Mouse (Mus musculus) hindbrain, embryonic 11.5 days (tissue): ENCODE data around the gene Lrp11. TPM values are rescaled to one million over a fixed set of nuclear protein-coding genes. Genes with fewer than 3 reads are reported as not detected.

Experiments used
- ATAC-seq: fragments of 200-750 bp; cut with Nextera tagmentation; 2 replicates; pipeline ENCODE4 v1.8.0; 2017; ENCODE audit warnings: mild to moderate bottlenecking, moderate TSS enrichment, moderate library complexity; ENCODE audit not compliant: low FRiP score
- DNase-seq: peaks from one replicate; pipeline ENCODE4 v3.0.0-alpha.2; 2015; ENCODE audit warnings: low spot score
- H3K27ac ChIP-seq: fragments of 300-500 bp; sonication (generic); 2 replicates; pipeline ENCODE4 v1.5.1; 2014; ENCODE audit warnings: mild to moderate bottlenecking, low read depth, low read length
- H3K27me3 ChIP-seq: fragments of 300-500 bp; sonication (generic); 2 replicates; pipeline ENCODE4 v1.6.1; 2014; ENCODE audit warnings: mild to moderate bottlenecking, low read length, moderate library complexity, mixed read lengths; ENCODE audit not compliant: control insufficient read depth, insufficient read depth
- H3K36me3 ChIP-seq: fragments of 300-500 bp; sonication (generic); 2 replicates; pipeline ENCODE4 v1.6.1; 2014; ENCODE audit warnings: mild to moderate bottlenecking, low read length, moderate library complexity, mixed read lengths; ENCODE audit not compliant: control insufficient read depth, insufficient read depth
- H3K4me1 ChIP-seq: fragments of 300-500 bp; sonication (generic); replicated peaks from 2 replicates; pipeline ENCODE4 v1.6.1; 2014; ENCODE audit warnings: low read length, mixed read lengths; ENCODE audit not compliant: control insufficient read depth, insufficient read depth
- H3K4me2 ChIP-seq: fragments of 300-500 bp; sonication (generic); replicated peaks from 2 replicates; pipeline ENCODE4 v1.6.1; 2014; ENCODE audit warnings: mild to moderate bottlenecking, low read depth, low read length
- H3K4me3 ChIP-seq: fragments of 300-500 bp; sonication (generic); 2 replicates; pipeline ENCODE4 v1.5.1; 2014; ENCODE audit warnings: low read depth, low read length
- H3K9ac ChIP-seq: fragments of 300-500 bp; sonication (generic); 2 replicates; pipeline ENCODE4 v1.6.1; 2014; ENCODE audit warnings: low read depth, low read length
- H3K9me3 ChIP-seq: fragments of 300-500 bp; sonication (generic); 2 replicates; pipeline ENCODE4 v1.6.1; 2016; ENCODE audit warnings: low read length; ENCODE audit not compliant: control insufficient read depth
- WGBS: fragments of 180-500 bp; shearing (Covaris S2); extraction: QIAGEN DNeasy Blood & Tissue Kit; methylation state at CpG from one replicate; pipeline ENCODE4 v1.1.7; 2014; 5-methylcytosine and 5-hydroxymethylcytosine counted together
- polyA plus RNA-seq: library from polyadenylated mRNA; unstranded; fragments of >200 nt; fragmentation: Nextera tagmentation; extraction: Ambion mirVana; gene quantifications from 2 replicates; pipeline ENCODE4 v1.2.1, GENCODE M21; 2014

Lrp11 gene
- polyA plus RNA-seq, 1 experiment from 2014 or later, result 9.3 TPM

GRCm38 (mm10) chr10:7630951-7631720 is 41.5 kb downstream of the Lrp11 start:
- Histone ChIP-seq H3K27me3 (no peaks in the 10 kb centered on the region), H3K4me3 (no peak overlapping the region), H3K9me3 (no peaks in the 10 kb centered on the region), H3K4me1 (no peaks in the 10 kb centered on the region), H3K9ac (no peak overlapping the region), H3K27ac (no peak overlapping the region), H3K4me2 (no peak overlapping the region), H3K36me3 (no peaks in the 10 kb centered on the region)
- ATAC-seq (no peak), DNase-seq (no peak)
- WGBS, result 88% methylated on average over 16 of the region's 16 CpGs

GRCm38 (mm10) chr10:7640366-7640765 is 50.8 kb downstream of the Lrp11 start:
- Histone ChIP-seq H3K27me3 (no peaks in the 10 kb centered on the region), H3K4me1 (no peaks in the 10 kb centered on the region), H3K4me3 (no peak overlapping the region), H3K9me3 (no peaks in the 10 kb centered on the region), H3K9ac (no peak overlapping the region), H3K36me3 (0 out of 2 replicates have a peak, but pooled peaks cover 2% of the 10 kb centered on the region), H3K4me2 (no peak overlapping the region), H3K27ac (no peak overlapping the region)
- no peak for ATAC-seq
- 93% methylated on average over 12 of the region's 12 CpGs for WGBS
- DNase-seq, result no peak

- WGBS, result 90% methylated on average over 2 of the region's 2 CpGs
- ATAC-seq (no peak), DNase-seq (no peak)
- no peak overlapping the region for H3K9ac ChIP-seq
- H3K36me3 ChIP-seq, result peaks cover 4% of the 10 kb centered on the region; the same call in 1 of the 2 replicates
- no peaks in the 10 kb centered on the region for H3K4me1 ChIP-seq
- H3K9me3 ChIP-seq, result no peaks in the 10 kb centered on the region
- no peaks in the 10 kb centered on the region for H3K27me3 ChIP-seq
- no peak overlapping the region for H3K4me3 ChIP-seq
- no peak overlapping the region for H3K4me2 ChIP-seq
- H3K27ac ChIP-seq, result no peak overlapping the region
Observed at GRCm38 (mm10) chr10:7645911-7646310, 56.3 kb downstream of the Lrp11 start.

GRCm38 (mm10) chr10:7649059-7649458 is 59.5 kb downstream of the Lrp11 start:
- Histone ChIP-seq H3K9me3 (no peaks in the 10 kb centered on the region), H3K27me3 (no peaks in the 10 kb centered on the region), H3K4me2 (no peak overlapping the region), H3K4me3 (no peak overlapping the region), H3K36me3 (peaks cover 4% of the 10 kb centered on the region; the same call in 1 of the 2 replicates), H3K4me1 (no peaks in the 10 kb centered on the region), H3K27ac (no peak overlapping the region), H3K9ac (no peak overlapping the region)
- ATAC-seq (no peak), DNase-seq (no peak)
- 88% methylated on average over 4 of the region's 4 CpGs for WGBS

- DNase-seq (no peak), ATAC-seq (no peak)
- Histone ChIP-seq H3K27me3 (no peaks in the 10 kb centered on the region), H3K4me3 (no peak overlapping the region), H3K4me1 (no peaks in the 10 kb centered on the region), H3K9me3 (no peaks in the 10 kb centered on the region), H3K9ac (no peak overlapping the region), H3K4me2 (no peak overlapping the region), H3K27ac (no peak overlapping the region), H3K36me3 (no peaks in the 10 kb centered on the region; the same call in 1 of the 2 replicates)
- WGBS, result 94% methylated on average over 2 of the region's 2 CpGs
Observed at GRCm38 (mm10) chr10:7651057-7651456, 61.5 kb downstream of the Lrp11 start.

GRCm38 (mm10) chr10:7662471-7663141 is 73.0 kb downstream of the Lrp11 start:
- Histone ChIP-seq H3K36me3 (no peaks in the 10 kb centered on the region), H3K27me3 (no peaks in the 10 kb centered on the region), H3K9me3 (no peaks in the 10 kb centered on the region), H3K9ac (peak overlapping the region; percentile 90), H3K4me1 (no peaks in the 10 kb centered on the region), H3K4me3 (peak overlapping the region; percentile 90), H3K4me2 (peak overlapping the region; percentile 86), H3K27ac (peak overlapping the region; percentile 87)
- ATAC-seq (peak; percentile 83), DNase-seq (no peak)
- WGBS, result under 1% methylated on average over 44 of the region's 44 CpGs

- Histone ChIP-seq H3K27me3 (no peaks in the 10 kb centered on the region), H3K4me3 (peak overlapping the region; percentile 90), H3K9me3 (no peaks in the 10 kb centered on the region), H3K4me1 (no peaks in the 10 kb centered on the region), H3K36me3 (no peaks in the 10 kb centered on the region), H3K9ac (peak overlapping the region; percentile 90), H3K4me2 (peak overlapping the region; percentile 86), H3K27ac (peak overlapping the region; percentile 87)
- DNase-seq (peak; percentile 95), ATAC-seq (peak; percentile 93)
- WGBS, result under 1% methylated on average over 63 of the region's 64 CpGs
Observed at GRCm38 (mm10) chr10:7663159-7664026, 73.8 kb downstream of the Lrp11 start.

- Histone ChIP-seq H3K27ac (peak overlapping the region; percentile 87; the same call in 1 of the 2 replicates), H3K4me2 (peak overlapping the region; percentile 86), H3K4me3 (peak overlapping the region; percentile 90), H3K4me1 (no peaks in the 10 kb centered on the region), H3K27me3 (no peaks in the 10 kb centered on the region), H3K9me3 (no peaks in the 10 kb centered on the region), H3K9ac (peak overlapping the region; percentile 90), H3K36me3 (no peaks in the 10 kb centered on the region)
- DNase-seq (no peak), ATAC-seq (no peak)
- 72% methylated on average over 6 of the region's 6 CpGs for WGBS
Observed at GRCm38 (mm10) chr10:7664027-7664526, 74.5 kb downstream of the Lrp11 start.
